Mouse (Mus musculus) urinary bladder, postnatal 4 days (tissue): ENCODE results near the gene Strbp.
"Not testable (repeated sequence)": the region's sequence is repeated elsewhere in the genome, so short reads cannot be mapped to it uniquely, and the experiment has no call there.

ENCODE experiments used
- DNase-seq, 2 experiments: peaks; one replicate each; pipeline ENCODE4 v3.0.0; 2021 to 2022; ENCODE audit warnings: low spot score in 2 of 2

The Strbp gene

DNA sequence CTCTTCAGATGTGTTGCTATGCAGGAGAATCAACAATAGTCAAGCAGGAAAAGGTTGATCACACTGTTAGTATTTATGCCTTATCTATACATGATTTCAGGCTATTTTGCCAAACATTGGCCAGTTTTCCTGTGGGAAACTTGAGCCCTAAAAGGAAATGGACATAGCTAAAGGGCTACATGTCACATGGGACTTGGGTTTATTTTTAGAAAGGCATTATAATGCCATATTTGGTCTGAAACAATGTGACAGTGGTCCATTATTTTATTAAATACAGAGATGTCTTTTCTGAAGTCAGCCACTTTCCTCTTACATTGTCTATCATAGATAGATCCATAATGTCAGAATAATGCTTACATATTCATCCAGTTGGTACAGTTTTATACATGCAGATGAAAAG is 176.1 kb downstream of the Strbp start:
- DNase-seq, result no peak

DNA sequence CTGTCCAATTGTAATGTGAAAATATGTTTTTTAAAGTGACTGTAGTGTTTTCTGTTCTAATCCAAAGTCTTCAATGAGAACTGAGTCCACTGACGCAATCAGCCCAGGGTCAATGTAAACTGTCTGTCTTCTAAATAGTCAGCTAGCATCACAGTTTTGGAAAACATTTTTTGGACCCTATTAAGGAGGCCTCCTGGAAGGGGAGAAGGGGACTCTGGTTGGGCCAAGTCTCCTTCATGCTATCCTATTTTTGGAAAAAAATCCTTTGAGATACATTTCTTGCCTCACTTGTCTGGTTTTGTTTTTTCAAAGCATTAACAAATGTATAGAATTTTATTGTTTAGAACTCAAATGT is 184.4 kb downstream of the Strbp start:
- no peak for DNase-seq

DNA sequence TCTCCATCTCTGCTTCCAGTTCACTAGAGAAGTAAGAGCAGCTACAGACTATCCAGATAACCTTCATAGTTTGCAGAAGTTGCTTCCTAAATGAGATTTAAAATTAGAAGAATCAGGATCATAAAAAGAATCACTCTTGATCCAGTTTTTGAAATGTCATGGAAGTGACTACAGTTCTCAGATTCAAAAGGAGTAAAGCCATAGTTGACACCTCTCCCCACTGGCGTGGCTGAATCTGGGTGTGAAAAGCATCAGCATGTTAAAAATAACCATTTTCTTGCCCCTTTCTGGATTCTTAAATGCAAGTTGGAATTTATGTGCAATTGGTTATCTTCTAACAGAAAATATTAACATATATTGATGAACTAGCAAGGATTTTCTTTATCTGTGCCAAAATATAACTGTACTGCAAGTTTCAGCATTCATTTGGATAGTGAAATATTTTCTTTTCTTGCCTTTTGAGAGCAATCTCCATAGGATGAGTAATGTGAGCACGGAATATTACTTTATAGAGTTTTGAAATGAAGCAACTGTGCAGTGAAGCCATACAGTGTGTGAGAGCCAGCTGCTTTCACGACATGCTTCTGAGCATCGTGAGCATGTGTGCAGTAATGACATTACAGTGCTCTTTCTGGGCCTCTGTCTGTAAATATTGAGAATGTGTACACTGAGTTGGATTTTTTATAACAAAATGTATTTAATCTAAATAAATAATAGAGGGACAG is 184.9 kb downstream of the Strbp start:
- no peak for DNase-seq

DNA sequence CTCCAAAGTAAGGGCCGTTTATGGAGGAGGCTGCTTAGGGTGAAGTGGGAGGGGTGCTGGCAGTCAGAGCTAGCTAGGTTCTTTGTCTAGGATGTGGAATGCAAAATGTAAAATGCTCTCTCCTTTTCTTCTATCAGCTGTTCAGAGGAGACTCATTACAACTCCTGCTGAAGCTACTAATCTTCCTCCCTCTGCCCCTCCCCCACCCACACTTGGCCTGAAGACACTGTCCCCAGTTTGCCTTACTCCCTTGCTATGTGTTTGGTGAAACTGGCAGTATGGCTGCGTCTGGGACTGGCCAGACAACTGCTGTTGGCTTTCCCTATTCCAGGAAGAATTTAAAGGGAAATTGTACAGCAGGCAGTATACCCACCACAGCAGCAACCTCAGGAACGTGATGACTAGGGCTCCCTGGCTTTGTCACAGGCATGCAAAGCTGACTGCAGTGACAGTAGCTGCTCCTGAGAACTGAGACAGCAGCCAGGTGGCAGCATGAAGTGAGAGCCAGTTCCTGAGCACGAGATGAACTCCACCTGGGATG is 186.7 kb downstream of the Strbp start:
- DNase-seq, result no peak

DNA sequence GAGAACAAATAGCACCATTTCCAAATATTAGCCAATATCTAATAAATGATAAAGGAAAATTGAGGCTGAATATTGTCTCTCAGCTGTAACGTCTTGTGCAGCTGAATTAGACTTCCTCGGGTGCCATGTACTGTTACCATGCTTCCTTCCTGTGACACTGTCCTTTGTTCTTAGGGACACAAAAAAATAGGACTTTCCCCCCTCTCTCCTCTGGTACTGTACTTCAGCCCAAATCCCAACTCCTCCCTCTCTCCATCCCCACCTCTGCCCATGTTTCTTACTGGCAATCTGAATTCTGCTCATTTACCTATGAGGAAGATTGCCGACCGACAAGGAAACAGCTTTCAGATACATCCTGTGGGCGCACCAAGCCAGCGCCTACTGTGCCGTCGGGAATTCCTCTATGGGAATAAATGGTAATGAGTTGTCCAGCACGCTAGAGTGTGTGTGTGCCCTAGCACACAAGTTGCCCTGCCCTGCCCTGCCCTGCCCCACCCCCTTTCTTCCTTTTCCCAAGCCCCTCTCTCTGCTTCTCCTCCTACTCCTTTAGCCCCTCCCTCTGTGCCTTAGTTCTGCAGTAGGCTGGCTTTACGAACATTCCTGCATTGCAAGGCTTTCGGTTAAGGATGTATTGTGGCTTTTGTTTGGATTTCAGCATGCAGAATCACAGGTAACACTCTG is 187.5 kb downstream of the Strbp start, which contains the start of gene Gpr21:
Gene Gpr21, plus strand, starts transcription at position 303 of the 681 bp plus-strand sequence.
- DNase-seq, result no peak

DNA sequence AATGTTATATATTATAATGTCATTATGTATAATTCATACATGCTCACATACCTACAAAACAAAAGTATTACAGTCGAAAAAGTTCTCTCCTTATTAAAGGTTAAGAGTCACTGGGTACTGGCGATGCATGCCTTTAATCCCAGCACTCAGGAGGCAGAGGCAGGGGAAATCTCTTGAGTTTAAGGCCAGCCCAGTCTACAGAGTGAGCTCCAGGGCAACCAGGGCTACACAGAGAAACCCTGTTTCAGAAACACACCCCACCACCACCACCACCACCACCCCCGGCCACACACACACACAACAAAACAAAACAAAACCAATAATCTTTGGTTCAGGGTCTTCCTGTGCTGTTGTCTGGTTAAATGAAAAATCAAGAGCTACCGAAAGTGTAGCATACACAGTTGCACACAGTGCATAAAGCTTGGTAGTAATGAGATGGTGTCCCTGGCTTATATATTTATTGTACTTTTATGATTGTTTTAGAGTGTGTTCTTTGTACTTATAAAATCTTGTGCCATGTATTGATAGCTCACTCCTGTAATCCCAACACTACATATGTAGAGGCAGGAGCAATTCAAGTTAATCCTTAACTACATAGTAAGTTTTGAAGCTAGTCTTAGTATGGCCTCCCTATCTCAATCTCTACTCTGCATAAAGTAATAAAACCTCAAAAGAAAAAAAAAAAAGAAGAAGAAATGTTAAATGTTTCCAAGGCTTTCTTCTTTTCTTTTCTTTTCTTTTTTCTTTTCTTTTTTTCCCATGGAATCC is 192.3 kb downstream of the Strbp start:
- no peak for DNase-seq

DNA sequence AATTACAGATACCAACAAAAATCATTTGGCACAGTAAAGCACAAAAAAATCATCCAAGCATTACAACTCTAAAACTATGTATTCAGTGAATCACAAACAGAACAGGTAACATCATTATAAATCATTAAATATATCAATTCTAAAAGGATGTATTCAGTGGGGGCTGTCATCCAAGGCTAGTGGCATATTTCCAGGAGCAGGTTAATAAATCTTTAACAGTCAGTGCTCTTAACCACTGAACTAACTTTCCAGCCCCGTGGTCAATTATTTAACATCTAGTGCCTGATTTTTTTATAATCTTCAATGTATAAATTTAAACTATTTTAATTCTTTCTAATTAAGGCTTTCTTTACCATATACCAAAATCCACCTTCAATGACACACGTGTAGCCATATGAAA is 197.8 kb downstream of the Strbp start:
- not testable (repeated sequence) for DNase-seq

DNA sequence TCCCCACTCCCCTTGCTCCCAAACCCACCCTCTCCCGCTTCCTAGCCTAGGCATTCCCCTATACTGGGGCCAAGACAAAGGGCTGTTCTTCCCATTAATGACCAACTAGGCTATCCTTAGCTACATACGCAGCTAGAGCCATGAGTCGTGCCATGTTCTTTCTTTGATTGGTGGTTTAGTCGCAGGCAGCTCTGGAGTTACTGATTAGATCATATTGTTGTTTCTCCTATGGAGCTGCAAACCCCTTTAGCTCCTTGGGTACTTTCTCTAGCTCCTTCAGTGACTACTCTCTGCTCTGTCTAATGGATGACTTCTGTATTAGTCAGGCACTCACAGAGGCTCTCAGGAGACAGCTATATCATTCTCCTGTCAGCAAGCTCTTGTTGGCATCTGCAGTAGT is 206.3 kb downstream of the Strbp start:
- no peak for DNase-seq

DNA sequence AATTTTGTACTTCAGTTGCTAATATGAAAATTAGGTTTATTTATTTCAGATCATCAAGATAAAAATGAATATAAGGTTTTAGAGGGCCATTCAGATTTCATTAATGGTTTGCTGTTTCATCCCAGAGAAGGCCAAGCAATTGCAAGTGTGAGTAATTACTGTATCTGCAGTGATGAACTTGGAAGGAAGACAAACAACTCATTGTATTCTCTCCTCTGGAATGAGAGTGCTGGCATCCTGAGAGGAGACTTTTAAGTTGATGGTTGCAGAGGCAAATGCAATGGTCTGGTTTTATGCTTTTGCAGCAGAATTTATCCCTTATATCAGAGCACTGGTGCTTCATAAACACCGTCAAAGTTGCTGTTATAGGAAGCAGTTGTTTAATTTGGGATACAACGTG is 214.7 kb downstream of the Strbp start:
- no peak for DNase-seq

DNA sequence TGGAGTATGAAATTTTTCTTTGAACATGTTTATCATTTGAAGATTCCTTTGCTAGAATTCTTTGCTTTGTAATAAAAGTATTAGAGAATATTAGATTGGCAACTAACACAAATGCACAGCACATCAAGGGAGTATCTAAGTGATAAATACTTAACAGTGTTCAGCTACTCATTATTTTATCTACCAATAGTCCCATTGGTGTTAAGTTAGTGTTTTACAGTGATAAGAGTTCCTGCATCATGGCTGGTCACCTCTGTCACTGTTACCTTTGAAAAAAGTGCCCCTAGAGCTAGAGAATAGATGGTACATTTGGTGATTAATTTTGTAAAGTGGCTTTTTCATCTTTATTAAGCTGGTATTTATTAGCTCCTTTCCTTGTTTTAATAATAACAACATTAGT is 217.3 kb downstream of the Strbp start:
- no peak for DNase-seq

DNA sequence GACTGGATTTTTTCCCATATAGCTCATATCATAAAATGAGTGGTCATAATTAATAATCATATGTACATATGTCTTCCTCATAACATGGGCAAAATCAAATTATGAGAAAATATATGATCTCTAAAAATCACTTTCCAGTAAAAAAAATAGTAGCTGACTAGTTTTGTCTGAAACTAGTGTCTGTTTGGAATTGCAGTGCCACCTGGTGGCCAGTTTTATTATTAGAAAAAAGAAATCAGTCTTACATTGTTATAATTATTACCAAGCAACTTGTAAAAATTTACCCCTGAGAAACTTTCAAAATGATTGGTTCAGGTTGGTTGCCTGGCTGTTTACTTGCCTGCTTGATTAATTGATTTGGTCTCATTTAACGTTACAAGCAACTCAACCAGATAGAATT is 218.3 kb downstream of the Strbp start:
- no peak for DNase-seq

DNA sequence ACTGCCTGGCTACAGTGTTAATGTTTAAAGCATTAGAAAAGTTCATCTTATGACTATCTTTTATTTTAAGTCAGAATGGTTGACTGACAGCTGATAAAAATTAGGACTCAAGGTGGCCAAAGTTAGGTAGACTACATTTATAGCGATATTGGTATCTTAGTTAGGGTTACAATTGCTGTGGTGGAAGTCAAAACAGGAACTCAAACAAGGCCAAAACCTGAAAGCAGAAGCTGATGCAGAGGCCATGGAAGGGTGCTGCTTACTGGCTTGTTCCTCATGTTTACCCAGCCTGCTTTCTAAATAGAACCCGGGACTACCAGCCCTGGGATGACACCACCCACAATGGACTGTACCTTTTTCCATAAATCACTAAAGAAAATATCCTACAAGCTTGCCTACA is 219.5 kb downstream of the Strbp start:
- no peak for DNase-seq

DNA sequence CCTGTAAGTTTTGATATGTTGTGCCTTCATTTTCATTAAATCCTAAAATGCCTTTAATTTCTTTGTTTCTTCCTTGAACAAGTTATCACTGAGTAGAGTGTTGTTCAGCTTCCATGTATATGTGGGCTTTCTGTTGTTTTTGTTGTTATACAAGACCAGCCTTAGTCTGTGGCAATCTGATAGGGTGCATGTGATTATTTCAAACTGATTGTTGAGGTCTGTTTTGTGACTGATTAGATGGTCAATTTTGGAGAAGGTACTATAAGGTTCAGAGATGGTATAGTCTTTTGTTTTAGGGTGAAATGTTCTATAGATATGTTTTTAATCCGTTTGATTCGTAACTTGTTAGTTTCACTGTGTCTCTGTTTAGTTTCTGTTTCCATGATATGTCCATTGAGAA is 223.6 kb downstream of the Strbp start:
- no peak for DNase-seq

DNA sequence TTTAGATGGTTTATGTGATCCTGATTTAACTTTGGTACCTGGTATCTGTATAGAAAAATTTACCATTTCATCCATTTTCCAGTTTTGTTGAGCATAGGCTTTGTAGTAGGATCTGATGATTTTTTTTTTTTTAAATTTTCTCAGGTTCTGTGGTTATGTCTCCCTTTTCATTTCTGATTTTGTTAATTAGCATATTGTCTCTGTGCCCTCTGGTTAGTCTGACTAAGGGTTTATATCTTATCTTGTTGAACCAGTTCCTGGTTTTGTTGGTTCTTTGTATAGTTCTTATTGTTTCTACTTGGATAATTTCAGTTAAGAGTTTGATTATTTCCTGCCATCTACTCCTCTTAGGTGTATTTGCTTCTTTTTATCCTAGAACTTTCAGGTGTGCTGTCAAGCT is 224.1 kb downstream of the Strbp start:
- DNase-seq, result no peak

DNA sequence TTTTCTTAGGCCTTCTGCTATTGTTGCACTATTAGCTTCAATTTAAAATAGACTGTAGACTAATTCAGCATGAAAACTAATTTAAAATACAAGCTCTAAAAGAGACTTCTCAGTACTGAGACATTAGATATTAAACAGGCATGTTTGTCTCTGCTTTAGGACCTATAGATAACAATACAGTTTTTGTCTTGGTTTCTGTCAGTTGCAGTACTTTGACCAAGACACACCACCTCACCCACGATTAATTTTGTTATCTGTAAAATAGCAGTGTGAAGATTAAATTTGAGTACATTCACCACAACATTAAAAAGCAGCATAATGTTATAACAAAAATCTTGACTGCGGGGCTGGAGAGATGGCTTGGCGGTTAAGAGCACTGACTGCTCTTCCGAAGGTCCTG is 237.4 kb downstream of the Strbp start:
- DNase-seq, result no peak

DNA sequence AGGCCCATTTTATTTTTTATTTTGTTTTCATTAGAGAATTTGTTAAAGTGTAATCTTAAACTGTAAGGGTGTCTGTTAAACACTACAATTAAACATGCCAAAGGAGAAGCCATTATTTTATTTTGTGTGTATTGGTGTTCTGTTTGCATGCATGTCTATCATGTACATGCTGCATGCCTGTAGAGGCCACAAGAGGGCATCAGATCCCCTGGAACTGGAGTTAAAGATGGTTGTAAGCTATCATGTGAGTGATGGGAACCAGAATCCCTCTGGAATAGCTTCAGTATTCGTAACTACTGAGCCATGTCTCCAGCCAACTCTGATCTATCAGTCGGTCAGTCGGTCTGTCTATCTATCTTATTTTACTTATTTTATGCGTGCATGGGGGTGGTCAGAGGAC is 243.0 kb downstream of the Strbp start:
- DNase-seq, result no peak

DNA sequence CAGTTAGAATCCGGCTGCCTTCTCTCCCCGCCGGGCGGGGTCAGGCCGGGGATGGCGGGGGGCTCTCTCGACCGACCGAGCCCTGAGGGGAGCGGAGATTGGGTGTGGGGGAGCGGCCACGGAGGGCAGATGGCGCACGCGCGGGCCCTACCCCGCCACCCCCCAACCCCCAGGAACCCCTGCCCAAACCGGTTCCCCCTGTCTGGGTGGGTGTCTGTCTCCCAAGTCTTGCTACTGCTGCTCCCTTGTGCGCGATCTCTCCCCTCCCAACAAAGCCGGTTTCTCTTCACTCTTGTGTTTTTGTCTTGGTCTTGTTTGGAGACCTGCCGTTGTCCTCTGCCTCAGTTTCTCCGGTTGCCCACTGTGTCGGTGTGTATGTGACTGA is 251.3 kb downstream of the Strbp start:
- no peak for DNase-seq

DNA sequence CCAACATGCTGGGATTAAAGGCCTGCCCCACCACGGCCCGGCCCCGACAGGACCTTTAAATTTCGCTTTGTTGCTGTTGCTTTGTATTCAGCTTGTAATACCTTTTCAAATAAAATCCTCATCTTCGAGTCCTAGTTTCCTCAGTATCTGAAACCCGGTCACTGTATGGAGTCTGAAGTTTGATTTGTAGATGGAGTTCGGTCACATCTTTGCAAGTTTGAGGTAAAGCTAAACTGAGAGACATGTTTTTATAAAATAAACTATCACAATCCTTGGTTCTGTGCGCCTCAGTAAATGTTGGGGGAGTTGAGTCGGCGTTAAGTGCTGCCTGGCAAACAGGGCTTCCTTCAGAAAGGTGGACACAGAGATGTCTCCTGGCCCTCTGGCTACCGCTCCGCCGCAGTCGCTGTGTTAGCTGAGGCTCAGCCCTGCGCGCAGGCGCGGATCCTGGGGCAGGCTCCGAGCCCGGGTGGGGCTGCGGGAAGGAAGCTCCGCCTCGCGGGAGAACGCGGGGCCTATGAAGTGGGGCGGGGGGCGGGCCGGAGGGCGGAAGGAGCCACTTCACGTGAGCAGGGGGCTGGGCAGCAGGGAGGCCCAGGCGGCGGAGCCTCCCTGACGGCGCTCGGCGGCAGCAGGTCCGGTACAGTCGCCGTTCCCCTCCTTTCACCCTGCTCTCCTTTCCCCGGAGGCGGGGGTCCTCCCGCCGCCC is 251.8 kb downstream of the Strbp start:
- peak; percentile 92 to 94 for DNase-seq

DNA sequence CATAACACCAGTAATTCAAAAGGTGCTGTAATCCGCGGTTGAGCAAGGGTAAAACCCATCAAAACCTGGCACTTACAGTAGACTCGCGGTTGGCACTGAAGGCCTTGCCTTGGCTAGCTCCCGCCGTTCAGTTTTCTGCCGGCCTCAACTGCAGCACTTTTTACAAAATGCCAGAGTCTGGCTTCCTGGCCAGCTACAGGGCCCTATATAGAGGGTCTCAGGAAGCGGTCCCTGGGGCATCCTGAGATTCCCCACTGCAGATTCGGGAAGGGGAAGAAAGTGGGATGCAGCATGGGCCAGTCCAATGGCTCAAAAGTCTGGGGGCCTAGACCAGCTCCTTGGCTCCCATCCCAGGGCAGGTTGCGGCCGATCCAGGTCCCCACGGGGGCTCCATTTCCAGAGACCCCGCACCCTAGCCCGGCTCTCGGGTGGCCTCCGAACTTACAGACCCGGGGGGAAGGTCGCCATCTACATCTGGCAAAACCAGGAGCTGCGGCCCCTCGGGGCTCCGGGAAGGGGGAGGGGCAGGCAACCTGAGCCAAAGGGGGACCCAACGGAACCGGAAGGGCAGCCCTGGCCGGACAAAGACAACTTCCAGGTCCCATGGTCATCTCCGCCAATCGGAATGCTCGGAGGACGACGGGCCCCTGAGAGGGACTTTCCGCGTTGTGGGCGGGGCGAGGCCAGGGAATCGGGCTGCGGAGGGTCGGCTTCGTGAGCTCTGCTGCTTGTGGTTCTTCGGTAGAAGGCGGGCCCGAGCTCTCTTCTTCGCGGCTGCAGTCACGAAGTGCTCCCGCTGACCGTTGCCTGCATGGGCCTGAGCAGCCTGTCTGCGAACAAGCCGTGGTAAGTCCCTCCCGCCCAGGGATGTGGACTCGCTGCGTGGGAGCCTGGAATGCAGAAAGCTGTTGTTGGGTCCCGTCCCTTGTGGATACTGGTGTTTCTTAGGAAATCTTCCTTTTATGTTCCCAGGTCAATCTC is 260.8 kb downstream of the Strbp start, which contains the start of the genes Zbtb26, Zbtb6 and Rabgap1:
Gene Zbtb26, minus strand, starts transcription at position 525 of the 981 bp plus-strand sequence.
Gene Zbtb6, minus strand, starts transcription at position 561 of the 981 bp plus-strand sequence.
Gene Rabgap1, plus strand, starts transcription at position 669 of the 981 bp plus-strand sequence.
- peak; percentile 95 to 97 for DNase-seq
